Mouse (Mus musculus) cortical plate, adult 2 months (tissue): ENCODE data around the gene Degs2.

ENCODE experiments used
- CTCF ChIP-seq: fragments of 200-500 bp; IDR thresholded peaks from 2 replicates; pipeline ENCODE4 v1.5.1; 2011; ENCODE audit warnings: mild to moderate bottlenecking, control low read depth, low read length; ENCODE audit not compliant: insufficient read depth; ENCODE audit errors: extremely low read depth
- POLR2A ChIP-seq: fragments of 200-500 bp; IDR thresholded peaks from 2 replicates; pipeline ENCODE4 v1.6.1; 2011; ENCODE audit warnings: mild to moderate bottlenecking, low read length, control low read depth; ENCODE audit not compliant: insufficient read depth; ENCODE audit errors: extremely low read depth

GRCm38 (mm10) chr12:108668606-108669235 is 33.4 kb downstream of the Degs2 start:
- TF ChIP-seq CTCF (no peak), POLR2A (no peak)
